Mouse (Mus musculus) urinary bladder, postnatal 14 days (tissue): Measurements from ENCODE around the gene Cntnap1.
"Not testable (repeated sequence)": the region's sequence is repeated elsewhere in the genome, so short reads cannot be mapped to it uniquely, and the experiment has no call there.

Experiments
- DNase-seq: peaks from one replicate; pipeline ENCODE4 v3.0.0; 2021; ENCODE audit warnings: low spot score

Gene Cntnap1

DNA sequence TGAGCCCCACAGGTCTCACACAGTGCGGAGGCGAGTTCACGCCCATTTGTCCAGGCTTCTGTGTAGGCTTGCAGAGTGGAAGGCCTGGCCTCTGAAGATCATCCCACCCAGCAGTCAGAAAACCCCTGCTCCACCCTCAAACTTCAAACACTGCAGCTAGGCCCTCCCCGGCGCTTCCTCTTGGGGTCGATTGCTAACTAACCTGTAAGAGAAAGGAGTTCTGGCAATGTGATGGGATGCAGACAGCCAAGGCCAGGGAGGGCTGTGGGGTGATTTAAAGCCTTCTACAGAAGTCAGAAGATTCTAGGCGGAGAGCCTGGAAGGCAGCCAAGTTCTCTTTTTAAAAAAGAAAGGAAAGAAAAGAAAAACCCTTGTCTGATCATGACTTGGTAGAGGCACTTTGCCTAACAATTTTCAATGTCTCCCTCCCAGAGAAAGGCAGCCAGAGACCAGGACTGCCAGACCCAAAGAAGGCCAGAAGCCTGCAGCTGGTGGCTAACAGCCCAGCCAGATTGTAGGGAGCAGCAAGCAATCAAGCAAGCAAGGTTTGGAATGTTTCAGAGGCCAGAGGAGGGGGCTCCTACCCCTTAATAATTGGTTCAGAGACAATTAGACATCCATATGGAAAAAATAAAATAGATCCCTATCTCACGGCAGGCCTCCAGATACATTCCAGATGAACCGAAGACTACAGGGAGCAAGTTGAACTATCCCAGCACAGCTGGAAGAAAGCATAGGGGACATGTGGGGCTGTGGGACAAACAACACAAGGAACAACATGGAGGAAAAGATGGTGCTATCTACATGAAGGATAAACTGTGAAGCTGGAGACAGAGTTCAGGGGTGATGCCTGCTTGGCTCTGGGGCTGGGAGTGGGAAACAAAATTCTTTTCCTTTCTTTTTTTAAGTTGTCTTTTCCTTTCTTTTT, 20.9 kb upstream of the Cntnap1 start:
- DNase-seq: peak; percentile 45

GRCm38 (mm10) chr11:101151063-101151462, 19.3 kb upstream of the Cntnap1 start:
- no peak for DNase-seq

GRCm38 (mm10) chr11:101152825-101153224, 17.5 kb upstream of the Cntnap1 start:
- DNase-seq: no peak

DNA sequence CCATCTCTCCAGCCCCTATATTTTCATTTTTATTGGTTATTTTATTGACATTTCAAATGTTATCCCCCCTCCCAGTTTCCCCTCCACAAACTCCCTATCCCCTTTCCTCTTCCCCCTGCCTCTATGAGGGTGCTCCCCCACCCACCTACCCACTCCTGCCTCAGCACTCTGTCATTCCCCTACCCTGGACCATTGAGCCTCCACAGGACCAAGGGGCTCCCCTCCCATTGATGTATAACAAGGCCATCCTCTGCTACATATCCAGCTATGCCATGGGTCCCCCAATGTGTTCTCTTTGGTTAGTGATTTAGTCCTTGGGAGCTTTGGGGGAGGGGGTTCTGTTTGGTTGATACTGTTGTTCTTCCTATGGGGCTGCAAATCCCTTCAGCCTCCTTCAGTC, 15.7 kb upstream of the Cntnap1 start:
- no peak for DNase-seq

- no peak for DNase-seq
These were observed 15.2 kb upstream of the Cntnap1 start for GRCm38 (mm10) chr11:101155151-101155550.

DNA sequence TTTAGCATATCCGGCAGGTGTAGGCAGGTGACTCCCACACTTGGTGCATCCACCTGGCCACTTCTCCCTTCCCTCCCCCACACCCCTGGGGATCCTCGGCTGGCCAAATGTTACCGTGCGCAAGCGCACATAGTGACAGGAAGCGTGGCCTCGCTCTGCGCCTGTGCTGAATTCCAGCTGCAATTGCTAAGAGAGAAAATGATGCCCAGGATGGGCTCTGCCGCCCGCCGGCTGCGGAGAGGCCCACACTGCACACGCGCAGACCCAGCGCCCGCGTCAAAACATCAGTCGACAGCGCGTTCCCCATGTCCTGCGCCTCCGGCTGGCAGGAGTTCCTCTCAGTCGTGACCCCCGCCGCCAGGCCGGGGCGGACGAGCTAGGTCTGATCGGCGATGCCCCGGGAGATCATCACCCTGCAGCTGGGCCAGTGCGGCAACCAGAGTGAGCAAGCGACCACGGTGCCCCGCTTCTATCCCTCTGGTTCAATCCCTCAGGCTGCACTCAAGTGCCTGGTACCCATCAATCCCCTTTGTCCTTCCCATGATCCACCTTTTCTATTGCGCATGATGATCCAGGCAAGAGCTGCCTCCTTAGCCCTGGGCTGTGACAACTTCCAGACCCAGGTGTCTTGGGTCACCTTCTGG, 14.5 kb upstream of the Cntnap1 start, which contains the start of gene Tubg2:
TSS of gene Tubg2 (plus strand) at position 180 of the 644 bp plus-strand sequence.
- peak; percentile 50 for DNase-seq

GRCm38 (mm10) chr11:101160151-101160550, 10.2 kb upstream of the Cntnap1 start:
- not testable (repeated sequence) for DNase-seq

DNA sequence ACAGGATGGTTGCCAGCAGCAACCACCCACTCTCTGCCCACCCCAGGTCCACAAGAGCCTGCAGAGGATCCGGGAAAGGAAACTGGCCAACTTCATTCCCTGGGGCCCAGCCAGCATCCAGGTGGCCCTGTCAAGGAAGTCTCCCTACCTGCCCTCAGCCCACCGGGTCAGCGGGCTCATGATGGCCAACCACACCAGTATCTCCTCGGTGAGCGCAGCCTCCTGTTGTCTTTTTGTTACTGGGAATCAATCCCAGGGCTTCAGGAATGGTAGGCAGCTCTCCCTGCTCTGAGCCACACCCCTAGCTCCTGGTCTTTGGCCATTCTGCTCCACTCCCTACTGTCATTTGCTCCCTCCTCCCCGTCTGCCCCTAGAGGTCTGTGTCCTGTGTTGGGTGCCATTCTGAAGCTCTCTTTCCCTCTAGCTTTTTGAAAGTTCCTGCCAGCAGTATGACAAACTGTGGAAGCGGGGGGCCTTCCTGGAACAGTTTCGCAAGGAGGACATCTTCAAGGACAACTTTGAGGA, 9.3 kb upstream of the Cntnap1 start:
- not testable (repeated sequence) for DNase-seq

GRCm38 (mm10) chr11:101161551-101161950, 8.8 kb upstream of the Cntnap1 start:
- DNase-seq: no peak

GRCm38 (mm10) chr11:101162301-101162700, 8.0 kb upstream of the Cntnap1 start:
- no peak for DNase-seq

DNA sequence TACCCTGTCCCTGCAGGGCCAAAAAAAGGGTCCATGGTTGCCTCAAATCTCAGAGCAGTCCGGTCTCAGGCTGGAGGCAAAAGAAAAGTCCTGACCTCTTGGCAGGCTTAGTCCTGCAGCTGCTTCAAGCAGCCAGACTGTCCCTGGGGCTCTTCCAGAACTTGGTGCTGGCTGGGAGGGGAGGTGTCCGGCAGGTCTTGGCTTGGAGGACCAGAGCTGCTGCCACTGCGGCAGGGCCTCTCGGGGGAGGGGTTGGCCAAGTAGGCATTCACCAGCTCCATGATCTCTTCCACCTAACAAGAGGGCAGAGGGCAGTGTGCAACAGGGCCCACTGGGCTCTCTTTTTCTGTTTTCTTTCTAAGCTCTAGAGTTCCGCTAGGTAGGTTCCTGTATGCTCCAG, 7.6 kb upstream of the Cntnap1 start:
- DNase-seq: peak; percentile 63

DNA sequence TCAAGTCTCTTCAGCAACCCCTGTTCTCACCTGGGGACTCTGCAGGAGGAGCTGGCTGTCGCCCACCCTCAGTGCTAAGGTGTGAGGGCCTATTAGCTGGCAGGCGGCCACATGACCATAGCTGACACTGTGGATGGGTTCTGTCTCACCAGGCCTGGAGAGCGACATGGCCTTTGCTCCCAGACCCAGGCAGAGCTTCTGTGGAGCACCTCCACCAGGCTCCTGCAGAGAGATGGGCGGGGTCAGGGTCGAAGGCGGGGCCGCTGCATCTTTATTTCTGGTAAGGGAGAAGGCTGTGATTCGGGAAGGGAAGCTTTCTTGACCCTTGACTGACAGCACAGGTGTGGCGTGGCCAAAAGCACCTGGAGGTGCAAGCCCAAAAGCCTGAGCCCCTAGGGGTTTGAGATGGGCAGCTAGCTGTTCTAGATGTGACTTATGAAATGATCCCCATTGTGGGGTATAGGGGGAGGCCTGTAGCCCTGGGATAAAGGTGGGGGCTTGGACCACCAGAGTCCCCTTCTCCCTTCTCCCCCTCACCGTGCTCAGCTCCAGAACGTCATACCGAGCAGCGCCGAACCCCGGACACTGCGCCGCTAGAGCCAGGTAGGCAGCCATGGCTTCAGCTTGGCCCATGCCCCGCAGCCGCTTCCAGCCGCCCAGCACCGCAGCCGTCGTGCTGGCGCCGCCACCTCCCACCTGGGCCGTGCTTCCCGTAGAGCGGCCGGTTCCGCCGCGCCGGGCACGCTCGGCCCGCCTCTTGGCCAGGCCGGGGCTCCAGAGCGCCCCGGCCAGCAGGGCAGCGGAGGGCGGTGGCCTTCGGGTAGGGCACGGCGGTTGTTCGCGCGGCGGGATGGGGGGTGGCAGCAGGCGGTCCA, 6.6 kb upstream of the Cntnap1 start:
- no peak for DNase-seq

- no peak for DNase-seq
These were observed 6.0 kb upstream of the Cntnap1 start for GRCm38 (mm10) chr11:101164351-101164665.

DNA sequence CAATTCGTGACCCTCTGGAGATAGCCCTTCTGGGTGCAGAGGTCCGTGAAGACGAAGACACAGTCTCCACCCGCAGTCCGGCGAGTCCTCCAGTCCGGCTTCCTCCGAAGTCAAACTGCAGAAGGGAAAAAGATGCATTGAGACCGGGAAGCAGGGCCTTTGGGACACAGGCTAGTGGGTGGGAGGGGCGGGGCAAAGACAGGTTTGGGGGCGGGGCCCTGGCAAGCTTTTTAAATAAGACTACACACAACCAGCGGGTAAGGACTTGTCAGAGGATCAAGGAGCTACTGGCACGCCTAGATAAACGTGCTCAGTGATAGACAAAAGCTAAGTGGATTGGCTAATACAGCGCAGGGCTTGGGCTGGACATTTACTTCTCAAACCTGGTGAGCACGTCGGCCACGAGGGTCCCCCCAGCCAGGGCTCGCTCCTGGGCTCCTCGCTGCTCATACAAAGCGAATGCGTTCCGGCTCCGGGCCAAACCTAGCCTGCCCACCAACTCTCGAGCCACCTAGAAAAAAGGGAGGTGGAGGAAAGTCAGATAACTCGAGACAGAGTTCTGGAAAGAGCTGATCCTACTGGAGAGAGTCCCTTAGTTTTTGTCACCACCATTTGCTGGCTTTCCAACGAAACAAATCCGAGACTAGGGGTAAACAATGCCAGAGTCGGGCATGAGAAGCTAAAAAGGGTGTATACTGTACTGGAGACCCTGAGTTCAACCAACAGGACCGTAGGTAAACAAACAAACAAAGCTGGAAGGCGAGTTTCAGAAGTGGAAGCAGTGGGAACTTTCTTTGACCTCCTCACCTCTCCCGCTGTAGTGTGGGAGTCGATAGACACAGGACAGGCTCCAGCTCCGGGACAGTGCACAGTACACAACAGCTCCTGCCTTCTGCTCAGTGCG, 5.4 kb upstream of the Cntnap1 start:
- DNase-seq: peak; percentile 59

- no peak for DNase-seq
These were observed 4.0 kb upstream of the Cntnap1 start for GRCm38 (mm10) chr11:101166357-101166756.

- no peak for DNase-seq
These were observed 2.9 kb upstream of the Cntnap1 start for GRCm38 (mm10) chr11:101167211-101167962.

DNA sequence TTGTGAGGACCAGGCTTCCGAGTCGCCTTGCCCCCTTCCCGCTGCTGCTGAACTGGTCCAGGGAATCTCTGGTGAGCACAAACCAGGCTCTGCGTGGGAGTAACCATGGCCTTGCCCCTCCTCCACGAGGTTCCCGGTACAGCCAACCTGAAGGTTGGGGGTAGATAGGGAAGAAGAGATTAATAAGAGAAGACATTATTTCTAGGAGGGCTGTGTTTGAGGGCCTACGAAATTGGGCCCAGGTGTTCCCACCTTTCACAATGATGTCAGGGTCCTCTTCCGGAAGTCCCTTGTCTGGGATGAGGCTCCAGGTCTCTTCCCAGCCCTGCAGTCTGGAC, 2.4 kb upstream of the Cntnap1 start:
- DNase-seq: no peak

DNA sequence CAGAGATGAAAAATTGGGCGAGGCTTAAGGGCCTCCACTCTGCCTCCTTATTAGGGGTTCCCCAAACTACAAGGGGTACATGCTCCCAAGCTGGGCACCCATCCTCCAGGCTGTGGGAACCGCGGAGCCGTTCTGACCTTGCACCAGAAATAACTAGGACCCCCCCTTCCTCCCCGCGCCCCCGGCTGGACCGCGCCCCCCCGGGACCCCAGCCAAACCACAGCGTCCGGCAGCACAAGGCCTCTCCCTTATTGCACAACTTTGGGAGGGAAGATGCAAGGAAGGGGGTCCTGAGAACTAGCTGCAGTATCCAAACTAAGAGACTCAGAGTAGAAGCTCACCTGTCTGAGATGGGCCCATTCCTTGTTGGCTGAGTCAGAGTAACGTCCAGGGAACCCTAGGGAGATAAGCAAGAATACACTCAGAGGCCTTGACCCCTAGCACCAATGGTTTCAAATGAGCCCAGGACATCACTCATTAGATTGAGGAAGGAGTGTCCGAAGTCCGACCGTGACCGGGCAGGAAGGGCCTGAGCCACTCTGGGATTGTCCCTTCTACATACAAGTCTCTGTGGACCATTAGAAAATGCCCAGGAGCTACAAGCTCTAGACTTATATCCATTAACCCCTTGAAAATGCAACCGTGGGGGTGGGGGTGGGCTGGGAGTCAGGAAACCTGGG, 1.9 kb upstream of the Cntnap1 start:
- peak; percentile 62 for DNase-seq

DNA sequence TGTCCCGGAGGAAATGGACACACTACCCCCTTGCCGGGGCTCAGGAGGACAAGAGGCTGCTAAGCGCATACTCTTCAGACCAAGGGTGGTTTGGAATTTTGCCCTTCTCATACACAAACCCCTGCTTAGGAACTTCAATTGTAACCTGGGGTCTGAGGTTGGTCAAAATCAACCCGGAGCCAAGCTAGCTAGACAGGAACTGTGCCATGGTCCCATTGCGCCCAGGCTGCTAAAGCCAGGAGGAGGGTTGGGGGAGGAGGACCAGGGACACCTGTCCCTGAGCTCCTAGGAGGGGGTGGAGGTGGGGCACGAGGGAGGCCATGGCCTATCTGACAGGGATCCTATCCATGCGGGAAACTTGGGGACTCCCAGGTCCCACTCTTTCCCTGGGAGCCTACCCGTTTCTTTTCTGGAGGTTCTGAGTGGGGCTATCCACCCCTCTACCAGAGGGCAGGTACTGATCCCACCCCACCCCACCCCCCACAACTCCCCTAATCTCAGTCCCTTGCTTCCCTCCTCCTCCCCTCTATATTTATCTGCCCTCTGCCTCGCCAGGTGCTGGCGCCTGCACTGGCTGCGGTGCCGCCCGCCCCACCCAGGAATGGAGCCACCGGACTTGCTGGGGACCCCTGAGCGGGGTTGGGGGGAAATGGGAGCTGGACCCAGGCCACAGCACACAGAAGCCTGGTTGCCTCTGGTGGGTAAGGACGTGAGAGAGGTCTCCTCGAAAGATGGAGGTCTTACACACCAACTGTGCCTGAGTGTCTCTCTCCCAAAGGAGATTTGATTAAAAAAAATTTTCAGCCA, 819 bp upstream of the Cntnap1 start:
- DNase-seq: no peak
